Mouse (Mus musculus) hematopoietic stem cell, adult 5-6 weeks (primary cell): ENCODE results near the gene Slc25a47. TPM values are rescaled to one million over a fixed set of nuclear protein-coding genes. Genes with fewer than 3 reads are reported as not detected.

ENCODE experiments used
- ATAC-seq, 2 experiments: fragments of 125-278 bp in 1 of 2; replicated peaks in 1 of 2; 2 replicates each; pipeline ENCODE4 v1.8.0; 2016 to 2017; ENCODE audit warnings: inconsistent platforms in 2 of 2, mild to moderate bottlenecking in 2 of 2, moderate number of reproducible peaks in 2 of 2, low read depth in 1 of 2, moderate TSS enrichment in 1 of 2; ENCODE audit not compliant: low FRiP score in 2 of 2, poor library complexity in 2 of 2, severe bottlenecking in 2 of 2, insufficient read depth in 1 of 2, low TSS enrichment in 1 of 2
- total RNA-seq: library from RNA; stranded (forward); fragments of 172-1452, 232-1000 nt; gene quantifications from 2 replicates; pipeline ENCODE4 v1.2.3, GENCODE M21; 2017

Gene Slc25a47
- total RNA-seq, 1 experiment from 2014 or later: 3.4 TPM

GRCm38 (mm10) chr12:108888632-108889031 is 52.8 kb downstream of the Slc25a47 start:
- ATAC-seq: no peak

- peak in 1 of 2 experiments; percentile 15; a peak in 1 of 4 replicates for ATAC-seq
These were observed 57.3 kb downstream of the Slc25a47 start, which contains the start of gene Wdr25 for GRCm38 (mm10) chr12:108892989-108893714. TSS of gene Wdr25 (plus strand) at chr12:108893631.

- ATAC-seq: peak; percentile 99 to 100
These were observed 58.0 kb downstream of the Slc25a47 start, which contains the start of gene Wars for GRCm38 (mm10) chr12:108893715-108894431. TSS of gene Wars (minus strand) at chr12:108894174.

GRCm38 (mm10) chr12:108894432-108894816 is 58.6 kb downstream of the Slc25a47 start:
- no peak for ATAC-seq

- ATAC-seq: no peak
These were observed 60.2 kb downstream of the Slc25a47 start for GRCm38 (mm10) chr12:108896006-108896405.

- no peak for ATAC-seq
These were observed 65.5 kb downstream of the Slc25a47 start for GRCm38 (mm10) chr12:108901346-108901745.

- ATAC-seq: peak; percentile 80 to 85
These were observed 67.1 kb downstream of the Slc25a47 start for GRCm38 (mm10) chr12:108902940-108903339.

GRCm38 (mm10) chr12:108903600-108904275 is 67.9 kb downstream of the Slc25a47 start:
- peak in 1 of 2 experiments; percentile 17; a peak in 1 of 4 replicates for ATAC-seq

- ATAC-seq: no peak
These were observed 68.4 kb downstream of the Slc25a47 start for GRCm38 (mm10) chr12:108904276-108904653.

GRCm38 (mm10) chr12:108905620-108906302 is 69.9 kb downstream of the Slc25a47 start:
- no peak for ATAC-seq

- no peak for ATAC-seq
These were observed 70.6 kb downstream of the Slc25a47 start for GRCm38 (mm10) chr12:108906398-108906797.

Other genes with a start within 250 kb of the Slc25a47 start
- gene Degs2, start 133.7 kb upstream of the Slc25a47 start, total RNA-seq: not detected in 2 replicates
- gene Yy1, start 43.1 kb upstream of the Slc25a47 start, total RNA-seq: 71.9 and 76.6 TPM in 2 replicates
- 0.50 TPM in 1 of 2 replicates, not detected in the other for gene Slc25a29, start 163 bp upstream of the Slc25a47 start, total RNA-seq
- gene Wdr25, start 57.6 kb downstream of the Slc25a47 start, total RNA-seq: 7.6 and 11.5 TPM in 2 replicates
- 46.2 and 55.8 TPM in 2 replicates for gene Wars, start 58.1 kb downstream of the Slc25a47 start, total RNA-seq
- 0.63 and 0.89 TPM in 2 replicates for gene Begain, start 232.2 kb downstream of the Slc25a47 start, total RNA-seq